Comparison of ENCODE assay signal across 19 mouse cellular contexts in genomic region chr1:164508106-164508505, GRCm38 (mm10).
"Had no signal": no experiment of that assay in that cellular context is flagged by ENCODE, and none has a peak within 500 bp of the region (broad histone marks: within the 10 kb centered on the region; RNA-seq: fewer than 3 reads in every experiment).

No protein-coding gene starts in this region.

- H3K4me1 ChIP-seq: kidney, embryonic 15.5 days; liver, embryonic 13.5 days; neural tube, embryonic 12.5 days; neural tube, embryonic 15.5 days; stomach, embryonic 15.5 days had no signal

- DNase-seq: kidney, adult 8-10 months; kidney, postnatal 10 days; kidney, postnatal 36 days; layer of hippocampus, postnatal 36 days; liver, embryonic 13.5 days; lung, adult 2 months; lung, postnatal 14 days; lung, postnatal 4 days; right cerebral cortex, adult 18-20 months; right cerebral cortex, postnatal 14 days; right cerebral cortex, postnatal 4 days; spleen, adult 18-20 months; thymus, postnatal 25 days had no signal

- H3K9ac ChIP-seq: kidney, embryonic 15.5 days; liver, embryonic 13.5 days; midbrain, embryonic 13.5 days; neural tube, embryonic 12.5 days; neural tube, embryonic 15.5 days; stomach, embryonic 15.5 days had no signal

- ATAC-seq: midbrain, embryonic 13.5 days had no signal

- H3K27me3 ChIP-seq: kidney, embryonic 15.5 days; liver, embryonic 13.5 days; midbrain, embryonic 13.5 days; neural tube, embryonic 12.5 days; neural tube, embryonic 15.5 days; stomach, embryonic 15.5 days had no signal

- H3K9me3 ChIP-seq: kidney, embryonic 15.5 days; liver, embryonic 13.5 days; midbrain, embryonic 13.5 days; neural tube, embryonic 12.5 days; neural tube, embryonic 15.5 days; stomach, embryonic 15.5 days had no signal

- H3K4me3 ChIP-seq: kidney, embryonic 15.5 days; left cerebral cortex, adult 2 months; liver, embryonic 13.5 days; midbrain, embryonic 13.5 days; neural tube, embryonic 12.5 days; neural tube, embryonic 15.5 days; stomach, embryonic 15.5 days had no signal

- H3K36me3 ChIP-seq: kidney, embryonic 15.5 days; liver, embryonic 13.5 days; midbrain, embryonic 13.5 days; neural tube, embryonic 12.5 days; neural tube, embryonic 15.5 days; stomach, embryonic 15.5 days had no signal

- H3K27ac ChIP-seq: kidney, embryonic 15.5 days; left cerebral cortex, adult 2 months; liver, embryonic 13.5 days; midbrain, embryonic 13.5 days; neural tube, embryonic 12.5 days; neural tube, embryonic 15.5 days; stomach, embryonic 15.5 days had no signal

- H3K4me2 ChIP-seq: kidney, embryonic 15.5 days; liver, embryonic 13.5 days; midbrain, embryonic 13.5 days; neural tube, embryonic 12.5 days; neural tube, embryonic 15.5 days; stomach, embryonic 15.5 days had no signal
